Mouse (Mus musculus): ENCODE data around the gene Prrt3. TPM values are rescaled to one million over a fixed set of nuclear protein-coding genes. Genes with fewer than 3 reads are reported as not detected.

Prrt3 gene
- polyA plus RNA-seq, 1 experiment = not detected

GRCm38 (mm10) chr6:113468512-113468911, 33.2 kb downstream of the Prrt3 start:
- Histone ChIP-seq H3K9me3 (ENCODE audit: control insufficient read depth, low read length) (no peaks in the 10 kb centered on the region), H3K4me3 (replicated peaks) (no peak overlapping the region), H3K4me1 (ENCODE audit: control insufficient read depth) (peaks cover 13% of the 10 kb centered on the region), H3K27me3 (ENCODE audit: control insufficient read depth) (peaks cover 32% of the 10 kb centered on the region), H3K36me3 (ENCODE audit: control insufficient read depth) (no peaks in the 10 kb centered on the region)
- TF ChIP-seq TAL1 (IDR thresholded peaks at IDR 0.05; ENCODE audit: low read length) = no peak
- no peak for TF ChIP-seq GATA1 (IDR thresholded peaks at IDR 0.05; ENCODE audit: low read length)

- H3K36me3 ChIP-seq (ENCODE audit: control insufficient read depth) = no peaks in the 10 kb centered on the region
- no peak overlapping the region for H3K4me3 ChIP-seq (replicated peaks)
- H3K4me1 ChIP-seq (ENCODE audit: control insufficient read depth) = peaks cover 11% of the 10 kb centered on the region
- H3K27me3 ChIP-seq (ENCODE audit: control insufficient read depth) = peaks cover 18% of the 10 kb centered on the region
- no peaks in the 10 kb centered on the region for H3K9me3 ChIP-seq (ENCODE audit: control insufficient read depth, low read length)
- TF ChIP-seq GATA1 (IDR thresholded peaks at IDR 0.05; ENCODE audit: low read length) = no peak
- no peak for TF ChIP-seq TAL1 (IDR thresholded peaks at IDR 0.05; ENCODE audit: low read length)
Observed at GRCm38 (mm10) chr6:113465602-113466001, 36.1 kb downstream of the Prrt3 start.

- Histone ChIP-seq H3K4me3 (replicated peaks) (no peak overlapping the region), H3K27me3 (ENCODE audit: control insufficient read depth) (0 out of 2 replicates have a peak, but pooled peaks cover 2% of the 10 kb centered on the region), H3K9me3 (ENCODE audit: control insufficient read depth, low read length) (no peaks in the 10 kb centered on the region), H3K4me1 (ENCODE audit: control insufficient read depth) (peaks cover 2% of the 10 kb centered on the region), H3K36me3 (ENCODE audit: control insufficient read depth) (no peaks in the 10 kb centered on the region)
- TF ChIP-seq TAL1 (IDR thresholded peaks at IDR 0.05; ENCODE audit: low read length) (no peak), GATA1 (IDR thresholded peaks at IDR 0.05; ENCODE audit: low read length) (no peak)
Observed at GRCm38 (mm10) chr6:113464040-113464439, 37.7 kb downstream of the Prrt3 start.

- Histone ChIP-seq H3K4me3 (replicated peaks) (no peak overlapping the region), H3K27me3 (ENCODE audit: control insufficient read depth) (no peaks in the 10 kb centered on the region; the same call in 1 of the 2 replicates), H3K36me3 (ENCODE audit: control insufficient read depth) (no peaks in the 10 kb centered on the region), H3K4me1 (ENCODE audit: control insufficient read depth) (no peaks in the 10 kb centered on the region), H3K9me3 (ENCODE audit: control insufficient read depth, low read length) (no peaks in the 10 kb centered on the region)
- no peak for TF ChIP-seq TAL1 (IDR thresholded peaks at IDR 0.05; ENCODE audit: low read length)
- TF ChIP-seq GATA1 (IDR thresholded peaks at IDR 0.05; ENCODE audit: low read length) = no peak
Observed at GRCm38 (mm10) chr6:113458635-113459034, 43.1 kb downstream of the Prrt3 start.

GRCm38 (mm10) chr6:113457952-113458534, 43.7 kb downstream of the Prrt3 start, which contains the start of gene Il17re:
Gene Il17re (plus strand): TSS chr6:113458484.
- TF ChIP-seq GATA1 (IDR thresholded peaks at IDR 0.05; ENCODE audit: low read length) (no peak), TAL1 (IDR thresholded peaks at IDR 0.05; ENCODE audit: low read length) (no peak)
- Histone ChIP-seq H3K4me1 (ENCODE audit: control insufficient read depth) (no peaks in the 10 kb centered on the region), H3K9me3 (ENCODE audit: control insufficient read depth, low read length) (no peaks in the 10 kb centered on the region), H3K4me3 (replicated peaks) (no peak within 1 kb of the TSS), H3K36me3 (ENCODE audit: control insufficient read depth) (no peaks in the 10 kb centered on the region), H3K27me3 (ENCODE audit: control insufficient read depth) (no peaks in the 10 kb centered on the region; the same call in 1 of the 2 replicates)

GRCm38 (mm10) chr6:113455007-113455406, 46.7 kb downstream of the Prrt3 start:
- H3K27me3 ChIP-seq (ENCODE audit: control insufficient read depth) = no peaks in the 10 kb centered on the region; the same call in 1 of the 2 replicates
- H3K4me3 ChIP-seq (replicated peaks) = no peak overlapping the region
- TF ChIP-seq GATA1 (IDR thresholded peaks at IDR 0.05; ENCODE audit: low read length) = no peak
- no peak for TF ChIP-seq TAL1 (IDR thresholded peaks at IDR 0.05; ENCODE audit: low read length)
- H3K4me1 ChIP-seq (ENCODE audit: control insufficient read depth) = no peaks in the 10 kb centered on the region
- no peaks in the 10 kb centered on the region for H3K36me3 ChIP-seq (ENCODE audit: control insufficient read depth)
- no peaks in the 10 kb centered on the region for H3K9me3 ChIP-seq (ENCODE audit: control insufficient read depth, low read length)

- peaks cover 20% of the 10 kb centered on the region for H3K36me3 ChIP-seq (ENCODE audit: control insufficient read depth)
- no peaks in the 10 kb centered on the region for H3K9me3 ChIP-seq (ENCODE audit: control insufficient read depth, low read length)
- TF ChIP-seq GATA1 (IDR thresholded peaks at IDR 0.05; ENCODE audit: low read length) = no peak
- TF ChIP-seq TAL1 (IDR thresholded peaks at IDR 0.05; ENCODE audit: low read length) = no peak
- H3K4me3 ChIP-seq (replicated peaks) = no peak overlapping the region
- H3K27me3 ChIP-seq (ENCODE audit: control insufficient read depth) = no peaks in the 10 kb centered on the region
- no peaks in the 10 kb centered on the region for H3K4me1 ChIP-seq (ENCODE audit: control insufficient read depth)
Observed at GRCm38 (mm10) chr6:113451839-113452238, 49.9 kb downstream of the Prrt3 start.

GRCm38 (mm10) chr6:113447639-113448038, 54.1 kb downstream of the Prrt3 start:
- H3K4me1 ChIP-seq (ENCODE audit: control insufficient read depth) = peaks cover 11% of the 10 kb centered on the region
- H3K9me3 ChIP-seq (ENCODE audit: control insufficient read depth, low read length) = no peaks in the 10 kb centered on the region
- no peak for TF ChIP-seq TAL1 (IDR thresholded peaks at IDR 0.05; ENCODE audit: low read length)
- no peak for TF ChIP-seq GATA1 (IDR thresholded peaks at IDR 0.05; ENCODE audit: low read length)
- no peak overlapping the region for H3K4me3 ChIP-seq (replicated peaks)
- no peaks in the 10 kb centered on the region for H3K27me3 ChIP-seq (ENCODE audit: control insufficient read depth)
- H3K36me3 ChIP-seq (ENCODE audit: control insufficient read depth) = peaks cover 30% of the 10 kb centered on the region

GRCm38 (mm10) chr6:113444207-113444965, 57.3 kb downstream of the Prrt3 start:
- TF ChIP-seq GATA1 (IDR thresholded peaks at IDR 0.05; ENCODE audit: low read length) (no peak), TAL1 (IDR thresholded peaks at IDR 0.05; ENCODE audit: low read length) (no peak)
- Histone ChIP-seq H3K27me3 (ENCODE audit: control insufficient read depth) (no peaks in the 10 kb centered on the region), H3K36me3 (ENCODE audit: control insufficient read depth) (peaks cover 30% of the 10 kb centered on the region), H3K4me3 (replicated peaks) (no peak overlapping the region), H3K4me1 (ENCODE audit: control insufficient read depth) (peaks cover 19% of the 10 kb centered on the region), H3K9me3 (ENCODE audit: control insufficient read depth, low read length) (no peaks in the 10 kb centered on the region)

Other genes starting within 250 kb of the Prrt3 start
- 0.02 and 0.03 TPM in 2 replicates for gene Cpne9, start 219.6 kb downstream of the Prrt3 start, polyA plus RNA-seq (2012)
- 6.0 and 6.8 TPM in 2 replicates for gene Brpf1, start 194.8 kb downstream of the Prrt3 start, polyA plus RNA-seq (2012)
- 0.56 and 0.83 TPM in 2 replicates for gene Ogg1, start 175.0 kb downstream of the Prrt3 start, polyA plus RNA-seq (2012)
- 0.19 and 0.31 TPM in 2 replicates for gene Camk1, start 157.9 kb downstream of the Prrt3 start, polyA plus RNA-seq (2012)
- gene Tada3, start 124.0 kb downstream of the Prrt3 start, polyA plus RNA-seq (2012) = 13.9 and 15.1 TPM in 2 replicates
- 14.9 and 23.3 TPM in 2 replicates for gene Arpc4, start 123.8 kb downstream of the Prrt3 start, polyA plus RNA-seq (2012)
- 0.16 and 0.34 TPM in 2 replicates for gene Ttll3, start 112.7 kb downstream of the Prrt3 start, polyA plus RNA-seq (2012)
- 9.0 and 14.6 TPM in 2 replicates for gene Rpusd3, start 82.6 kb downstream of the Prrt3 start, polyA plus RNA-seq (2012)
- gene Cidec, start 66.2 kb downstream of the Prrt3 start, polyA plus RNA-seq (2012) = not detected in 2 replicates
- 0.23 and 0.38 TPM in 2 replicates for gene Jagn1, start 59.4 kb downstream of the Prrt3 start, polyA plus RNA-seq (2012)
- gene Il17re, start 43.4 kb downstream of the Prrt3 start, polyA plus RNA-seq (2012) = not detected in 2 replicates
- gene Il17rc, start 30.5 kb downstream of the Prrt3 start, polyA plus RNA-seq (2012) = not detected in 2 replicates
- gene Creld1, start 18.6 kb downstream of the Prrt3 start, polyA plus RNA-seq (2012) = 0.38 and 0.61 TPM in 2 replicates
- gene Emc3, start 29.7 kb upstream of the Prrt3 start, polyA plus RNA-seq (2012) = 2.4 and 2.6 TPM in 2 replicates
- gene Fancd2, start 29.8 kb upstream of the Prrt3 start, polyA plus RNA-seq (2012) = 0.13 and 0.15 TPM in 2 replicates
- not detected in 2 replicates for gene Fancd2os, start 98.8 kb upstream of the Prrt3 start, polyA plus RNA-seq (2012)
- gene Brk1, start 102.8 kb upstream of the Prrt3 start, polyA plus RNA-seq (2012) = 2.1 and 2.6 TPM in 2 replicates
- 0.15 and 0.21 TPM in 2 replicates for gene Vhl, start 122.0 kb upstream of the Prrt3 start, polyA plus RNA-seq (2012)
- gene Irak2, start 136.5 kb upstream of the Prrt3 start, polyA plus RNA-seq (2012) = 13.6 and 15.2 TPM in 2 replicates
- 2.5 and 3.3 TPM in 2 replicates for gene Tatdn2, start 195.1 kb upstream of the Prrt3 start, polyA plus RNA-seq (2012)
- gene Ghrl, start 217.9 kb upstream of the Prrt3 start, polyA plus RNA-seq (2012) = not detected in 2 replicates
- 2.9 and 4.5 TPM in 2 replicates for gene Sec13, start 238.8 kb upstream of the Prrt3 start, polyA plus RNA-seq (2012)

Measured in erythroblast, embryonic 14.5 days (primary cell).